Mouse (Mus musculus) neural tube, embryonic 11.5 days (tissue): Measurements from ENCODE around the gene Dpf3. TPM values are rescaled to one million over a fixed set of nuclear protein-coding genes. Genes with fewer than 3 reads are reported as not detected.

Source experiments
- ATAC-seq: fragments of 200-750 bp; cut with Nextera tagmentation; 2 replicates; pipeline ENCODE4 v1.8.0; 2017; ENCODE audit warnings: moderate number of reproducible peaks, mild to moderate bottlenecking, moderate TSS enrichment, moderate library complexity; ENCODE audit not compliant: insufficient read depth, low FRiP score, low TSS enrichment
- DNase-seq: peaks from one replicate; pipeline ENCODE4 v3.0.0-alpha.2; 2015; ENCODE audit warnings: low spot score
- H3K27ac ChIP-seq: fragments of 300-500 bp; sonication (generic); 2 replicates; pipeline ENCODE4 v1.5.1; 2014; ENCODE audit warnings: low read depth, mild to moderate bottlenecking, low read length
- H3K27me3 ChIP-seq: fragments of 300-500 bp; sonication (generic); 2 replicates; pipeline ENCODE4 v1.6.1; 2014; ENCODE audit warnings: mild to moderate bottlenecking, low read length, mixed read lengths; ENCODE audit not compliant: control insufficient read depth, insufficient read depth
- H3K36me3 ChIP-seq: fragments of 300-500 bp; sonication (generic); 2 replicates; pipeline ENCODE4 v1.6.1; 2014; ENCODE audit warnings: mild to moderate bottlenecking, low read length, moderate library complexity, mixed read lengths; ENCODE audit not compliant: control insufficient read depth, insufficient read depth
- H3K4me1 ChIP-seq: fragments of 300-500 bp; sonication (generic); 2 replicates; pipeline ENCODE4 v1.6.1; 2014; ENCODE audit warnings: low read length, mixed read lengths; ENCODE audit not compliant: control insufficient read depth, insufficient read depth
- H3K4me2 ChIP-seq: fragments of 300-500 bp; sonication (generic); 2 replicates; pipeline ENCODE4 v1.6.1; 2014; ENCODE audit warnings: low read depth, mild to moderate bottlenecking, moderate library complexity
- H3K4me3 ChIP-seq: fragments of 300-500 bp; sonication (generic); 2 replicates; pipeline ENCODE4 v1.5.1; 2014; ENCODE audit warnings: low read depth, low read length
- H3K9ac ChIP-seq: fragments of 300-500 bp; sonication (generic); 2 replicates; pipeline ENCODE4 v1.6.1; 2014; ENCODE audit warnings: mild to moderate bottlenecking, low read length
- H3K9me3 ChIP-seq: fragments of 300-500 bp; sonication (generic); 2 replicates; pipeline ENCODE4 v1.6.1; 2016; ENCODE audit warnings: low read length; ENCODE audit not compliant: control insufficient read depth
- WGBS: fragments of 180-500 bp; shearing (Covaris S2); extraction: QIAGEN DNeasy Blood & Tissue Kit; methylation state at CpG from one replicate; pipeline ENCODE4 v1.1.7; 2014; 5-methylcytosine and 5-hydroxymethylcytosine counted together
- polyA plus RNA-seq: library from polyadenylated mRNA; unstranded; fragments of >200 nt; fragmentation: Nextera tagmentation; extraction: Ambion mirVana; gene quantifications from 2 replicates; pipeline ENCODE4 v1.2.1, GENCODE M21; 2014

The Dpf3 gene
- 10.8 and 11.0 TPM in 2 replicates for polyA plus RNA-seq

DNA sequence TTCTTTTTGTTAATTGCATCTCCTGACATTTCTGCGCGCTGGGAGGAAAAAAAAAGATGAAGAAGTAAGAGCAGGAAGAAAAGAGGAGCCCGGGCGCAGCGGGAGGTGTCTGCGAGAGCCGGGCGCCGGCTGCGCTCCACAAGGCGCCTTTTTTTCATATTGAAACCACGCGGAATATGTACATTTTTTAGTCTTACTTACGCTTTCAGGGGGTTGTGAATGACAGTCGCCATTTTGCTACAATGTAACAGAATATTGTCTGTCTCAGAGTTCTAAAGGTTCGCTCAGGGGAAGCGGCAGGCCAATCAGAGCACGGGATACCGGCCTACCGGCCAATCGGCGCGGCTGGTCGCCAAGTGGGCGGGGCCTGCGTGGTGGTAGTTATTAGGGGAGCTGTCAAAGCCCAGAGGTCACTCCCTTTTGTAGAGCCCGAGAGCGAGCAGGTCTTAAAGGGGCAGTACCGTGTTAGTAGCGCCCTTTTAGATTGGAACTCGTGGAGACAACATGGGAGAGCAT is at the start of gene Dpf3:
Dpf3 (minus strand) TSS at position 241 of the 516 bp plus-strand sequence.
- Histone ChIP-seq H3K9me3 (no peaks in the 10 kb centered on the region), H3K27ac (peak within 1 kb of the TSS; percentile 81), H3K36me3 (no peaks in the 10 kb centered on the region), H3K4me3 (peak within 1 kb of the TSS; percentile 71), H3K4me1 (peaks cover 17% of the 10 kb centered on the region), H3K4me2 (peak within 1 kb of the TSS; percentile 98), H3K27me3 (0 out of 2 replicates have a peak, but pooled peaks cover 5% of the 10 kb centered on the region), H3K9ac (peak within 1 kb of the TSS; percentile 71)
- under 1% methylated on average over 31 of the region's 31 CpGs for WGBS
- DNase-seq (peak; percentile 97), ATAC-seq (peak; percentile 97)

DNA sequence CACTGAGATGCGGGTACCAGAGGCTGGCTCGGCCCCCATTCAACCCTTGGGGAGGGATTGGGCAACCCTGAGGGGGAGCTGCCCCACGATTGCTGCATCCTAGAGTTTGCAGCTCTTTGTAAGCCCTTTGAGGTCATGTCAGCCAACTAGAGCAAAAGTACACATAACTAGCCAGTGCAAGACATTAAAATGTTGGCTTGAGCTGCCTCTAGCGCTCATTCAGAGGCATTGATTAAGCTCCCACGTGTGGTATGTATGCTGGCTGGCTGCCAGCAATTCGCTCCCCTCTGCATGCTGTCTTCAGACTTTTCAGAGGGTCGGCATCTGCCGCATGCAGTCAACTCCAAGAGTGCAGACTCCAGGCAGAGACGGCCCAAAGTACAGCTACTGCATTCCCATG is 48.5 kb upstream of the Dpf3 start:
- Histone ChIP-seq H3K27me3 (no peaks in the 10 kb centered on the region), H3K4me3 (no peak overlapping the region), H3K9me3 (no peaks in the 10 kb centered on the region), H3K4me1 (no peaks in the 10 kb centered on the region), H3K4me2 (no peak overlapping the region), H3K9ac (no peak overlapping the region), H3K36me3 (peaks cover 5% of the 10 kb centered on the region; the same call in 1 of the 2 replicates), H3K27ac (no peak overlapping the region)
- WGBS: 82% methylated on average over 9 of the region's 9 CpGs
- ATAC-seq (no peak), DNase-seq (peak; percentile 46)

DNA sequence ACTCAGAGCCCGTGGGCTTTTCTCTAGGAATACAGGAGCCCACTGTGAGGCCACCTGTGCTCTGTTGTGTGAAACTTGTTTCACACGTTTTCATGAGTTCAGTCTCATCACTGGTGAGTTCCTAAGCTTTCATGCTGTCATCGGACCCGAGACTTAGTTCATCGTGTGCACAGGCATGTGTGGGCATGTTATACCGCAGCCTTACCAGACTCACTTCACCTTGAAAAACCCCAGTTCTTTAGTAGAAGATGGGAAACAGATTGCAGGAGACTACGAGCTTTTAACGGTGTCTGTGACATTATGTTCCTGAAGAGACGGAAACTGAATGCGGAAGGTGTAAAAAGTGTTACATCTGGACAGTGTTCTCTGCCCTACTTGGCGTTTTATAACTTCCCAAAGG is 47.9 kb upstream of the Dpf3 start:
- WGBS: 88% methylated on average over 11 of the region's 11 CpGs
- DNase-seq (no peak), ATAC-seq (no peak)
- no peaks in the 10 kb centered on the region for H3K27me3 ChIP-seq
- no peak overlapping the region for H3K4me3 ChIP-seq
- H3K4me2 ChIP-seq: no peak overlapping the region
- no peaks in the 10 kb centered on the region for H3K9me3 ChIP-seq
- H3K36me3 ChIP-seq: peaks cover 2% of the 10 kb centered on the region; the same call in 1 of the 2 replicates
- no peak overlapping the region for H3K9ac ChIP-seq
- no peak overlapping the region for H3K27ac ChIP-seq
- no peaks in the 10 kb centered on the region for H3K4me1 ChIP-seq

- H3K4me1 ChIP-seq: no peaks in the 10 kb centered on the region
- no peak for ATAC-seq
- no peak overlapping the region for H3K27ac ChIP-seq
- H3K27me3 ChIP-seq: no peaks in the 10 kb centered on the region
- no peaks in the 10 kb centered on the region for H3K36me3 ChIP-seq
- no peak overlapping the region for H3K4me2 ChIP-seq
- no peak overlapping the region for H3K4me3 ChIP-seq
- H3K9me3 ChIP-seq: no peaks in the 10 kb centered on the region
- H3K9ac ChIP-seq: no peak overlapping the region
- DNase-seq: no peak
- 83% methylated on average over 3 of the region's 3 CpGs for WGBS
These were observed 46.7 kb upstream of the Dpf3 start for GRCm38 (mm10) chr12:83534190-83534589.

DNA sequence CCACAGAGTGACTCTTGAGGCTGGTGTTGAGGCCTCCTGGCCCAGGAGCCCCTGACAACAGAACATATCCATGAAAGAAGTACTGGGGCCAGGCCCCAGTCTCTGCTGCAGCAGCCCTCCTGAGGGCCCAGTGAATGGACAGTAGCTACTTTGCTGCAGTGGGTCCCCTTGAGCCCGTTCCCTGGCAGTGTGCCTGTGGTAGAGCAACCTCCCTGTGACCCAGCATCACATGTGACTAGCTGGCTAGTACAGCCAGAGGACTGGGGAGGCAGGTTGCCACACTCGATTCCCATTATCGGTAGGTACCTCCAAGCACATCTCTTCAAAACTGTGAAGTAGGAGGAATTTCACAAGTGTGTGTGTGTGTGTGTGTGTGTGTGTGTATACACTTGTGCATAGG is 45.5 kb upstream of the Dpf3 start:
- no peak for ATAC-seq

GRCm38 (mm10) chr12:83531992-83532391 is 44.5 kb upstream of the Dpf3 start:
- Histone ChIP-seq H3K27ac (no peak overlapping the region), H3K4me2 (no peak overlapping the region), H3K9ac (no peak overlapping the region), H3K4me1 (0 out of 2 replicates have a peak, but pooled peaks cover 3% of the 10 kb centered on the region), H3K36me3 (no peaks in the 10 kb centered on the region), H3K4me3 (no peak overlapping the region), H3K9me3 (no peaks in the 10 kb centered on the region), H3K27me3 (no peaks in the 10 kb centered on the region)
- 89% methylated on average over 6 of the region's 6 CpGs for WGBS
- ATAC-seq (no peak), DNase-seq (no peak)

More for the DNA sequence above, 45.5 kb upstream of the Dpf3 start:
- H3K36me3 ChIP-seq: no peaks in the 10 kb centered on the region
- 0 out of 2 replicates have a peak, but pooled peaks cover under 1% of the 10 kb centered on the region for H3K4me1 ChIP-seq
- no peaks in the 10 kb centered on the region for H3K9me3 ChIP-seq
- H3K4me2 ChIP-seq: no peak overlapping the region
- H3K4me3 ChIP-seq: no peak overlapping the region
- H3K27ac ChIP-seq: no peak overlapping the region
- no peak for DNase-seq
- WGBS: 94% methylated on average over 3 of the region's 3 CpGs
- no peak overlapping the region for H3K9ac ChIP-seq
- H3K27me3 ChIP-seq: no peaks in the 10 kb centered on the region

- ATAC-seq: no peak
These were observed 41.1 kb upstream of the Dpf3 start for GRCm38 (mm10) chr12:83528665-83529064.

GRCm38 (mm10) chr12:83527816-83528215 is 40.3 kb upstream of the Dpf3 start:
- WGBS: 32% methylated on average over 6 of the region's 6 CpGs
- Histone ChIP-seq H3K27ac (no peak overlapping the region), H3K9me3 (no peaks in the 10 kb centered on the region), H3K36me3 (no peaks in the 10 kb centered on the region), H3K4me2 (no peak overlapping the region), H3K4me3 (no peak overlapping the region), H3K4me1 (0 out of 2 replicates have a peak, but pooled peaks cover 3% of the 10 kb centered on the region), H3K9ac (no peak overlapping the region), H3K27me3 (no peaks in the 10 kb centered on the region)
- DNase-seq (no peak), ATAC-seq (no peak)

More at GRCm38 (mm10) chr12:83528665-83529064, 41.1 kb upstream of the Dpf3 start:
- Histone ChIP-seq H3K9me3 (no peaks in the 10 kb centered on the region), H3K4me2 (no peak overlapping the region), H3K4me3 (no peak overlapping the region), H3K36me3 (no peaks in the 10 kb centered on the region), H3K4me1 (0 out of 2 replicates have a peak, but pooled peaks cover 3% of the 10 kb centered on the region), H3K9ac (no peak overlapping the region), H3K27me3 (no peaks in the 10 kb centered on the region), H3K27ac (no peak overlapping the region)
- DNase-seq: no peak
- 88% methylated on average over 5 of the region's 5 CpGs for WGBS

GRCm38 (mm10) chr12:83525822-83526544 is 38.5 kb upstream of the Dpf3 start:
- DNase-seq: no peak
- Histone ChIP-seq H3K4me3 (no peak overlapping the region), H3K4me1 (peaks cover 6% of the 10 kb centered on the region; the same call in 1 of the 2 replicates), H3K36me3 (no peaks in the 10 kb centered on the region), H3K9ac (no peak overlapping the region), H3K27me3 (no peaks in the 10 kb centered on the region), H3K9me3 (no peaks in the 10 kb centered on the region), H3K27ac (no peak overlapping the region), H3K4me2 (no peak overlapping the region)
- whole genome bisulfite sequencing: 85% methylated on average over 18 of the region's 18 CpGs
- no peak for ATAC-seq
